Mouse (Mus musculus) left cerebral cortex, adult 18-20 months (tissue): ENCODE measurements around the gene Gli3. TPM values are rescaled to one million over a fixed set of nuclear protein-coding genes. Genes with fewer than 3 reads are reported as not detected.

ENCODE experiments used
- DNase-seq, 2 experiments: peaks; one replicate each; pipeline ENCODE4 v3.0.0; 2021 to 2022; ENCODE audit warnings: low spot score in 2 of 2, mixed read lengths in 1 of 2
- total RNA-seq, 2 experiments: library from RNA; stranded (reverse); gene quantifications; 2 replicates each; pipeline ENCODE4 v1.2.3; 2021

Gene Gli3
- total RNA-seq, 2 experiments from 2014 or later = 8.6 to 8.8 TPM

GRCm38 (mm10) chr13:15713486-15713885 lies 250.5 kb downstream of the Gli3 start:
- DNase-seq = no peak

- DNase-seq = no peak
Observed at GRCm38 (mm10) chr13:15714331-15714725, 251.3 kb downstream of the Gli3 start.

DNA sequence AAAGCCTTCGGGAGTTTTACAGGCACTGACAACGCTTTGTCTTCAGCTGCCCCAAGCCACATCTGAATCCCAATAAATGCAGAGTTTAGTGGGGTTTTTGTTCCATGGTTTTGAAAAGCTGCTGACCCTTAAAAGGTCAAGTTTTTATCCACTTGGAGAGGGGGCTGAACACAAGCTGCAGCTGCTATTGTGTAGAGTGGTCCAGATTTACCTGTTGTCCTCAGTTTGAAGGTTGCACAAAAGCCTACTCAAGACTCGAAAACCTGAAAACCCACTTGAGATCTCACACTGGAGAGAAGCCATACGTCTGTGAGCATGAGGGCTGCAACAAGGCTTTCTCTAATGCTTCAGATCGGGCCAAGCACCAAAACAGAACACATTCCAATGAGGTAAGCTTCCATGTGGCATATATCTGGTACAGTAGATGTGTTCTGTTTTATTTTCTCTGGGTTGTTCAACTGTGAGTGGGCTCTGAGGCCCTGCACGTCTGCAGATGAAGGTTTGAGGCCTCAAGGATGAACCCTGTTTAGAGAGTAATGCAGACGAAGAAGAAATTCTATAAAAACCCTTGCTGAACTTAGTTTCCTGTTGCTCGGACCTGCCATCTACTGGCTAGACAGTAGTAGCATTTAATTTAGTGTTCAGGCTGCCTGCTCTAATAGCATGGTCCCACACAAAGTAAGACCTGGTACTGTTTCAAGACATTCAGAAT lies 251.8 kb downstream of the Gli3 start:
- peak; percentile 53 to 60 for DNase-seq

DNA sequence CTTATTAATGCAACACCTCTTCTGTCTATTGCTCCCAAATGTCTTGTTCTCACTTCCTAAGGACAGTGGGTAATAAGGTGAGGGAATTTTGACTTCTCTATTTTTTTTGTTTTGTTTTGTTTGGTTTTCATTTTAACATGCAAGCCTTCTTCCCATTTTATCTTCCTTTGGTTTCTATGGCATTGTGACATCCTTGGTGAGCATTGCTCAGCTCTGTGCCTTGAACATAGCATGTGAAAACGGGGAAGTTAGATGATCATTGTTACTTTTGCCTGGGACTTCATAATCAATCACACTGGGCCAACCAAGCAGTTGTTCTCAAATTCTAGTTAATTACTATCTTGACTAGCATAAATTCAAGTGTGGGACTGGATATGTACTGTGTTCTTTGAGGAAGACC lies 258.4 kb downstream of the Gli3 start:
- DNase-seq = no peak

- no peak for DNase-seq
Observed at GRCm38 (mm10) chr13:15722766-15723379, 259.8 kb downstream of the Gli3 start.

DNA sequence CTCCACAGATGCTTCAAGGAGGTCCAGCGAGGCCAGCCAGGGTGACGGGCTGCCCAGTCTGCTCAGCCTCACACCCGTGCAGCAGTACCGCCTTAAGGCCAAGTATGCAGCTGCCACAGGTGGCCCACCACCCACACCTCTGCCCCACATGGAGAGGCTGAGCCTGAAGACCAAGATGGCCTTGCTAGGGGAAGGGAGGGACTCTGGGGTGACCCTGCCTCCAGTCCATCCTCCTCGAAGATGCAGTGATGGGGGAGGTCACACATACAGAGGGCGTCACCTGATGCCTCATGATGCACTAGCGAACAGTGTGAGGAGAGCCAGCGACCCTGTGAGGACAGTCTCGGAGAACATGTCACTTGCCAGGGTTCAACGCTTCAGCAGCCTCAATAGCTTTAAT lies 261.7 kb downstream of the Gli3 start:
- DNase-seq = no peak

DNA sequence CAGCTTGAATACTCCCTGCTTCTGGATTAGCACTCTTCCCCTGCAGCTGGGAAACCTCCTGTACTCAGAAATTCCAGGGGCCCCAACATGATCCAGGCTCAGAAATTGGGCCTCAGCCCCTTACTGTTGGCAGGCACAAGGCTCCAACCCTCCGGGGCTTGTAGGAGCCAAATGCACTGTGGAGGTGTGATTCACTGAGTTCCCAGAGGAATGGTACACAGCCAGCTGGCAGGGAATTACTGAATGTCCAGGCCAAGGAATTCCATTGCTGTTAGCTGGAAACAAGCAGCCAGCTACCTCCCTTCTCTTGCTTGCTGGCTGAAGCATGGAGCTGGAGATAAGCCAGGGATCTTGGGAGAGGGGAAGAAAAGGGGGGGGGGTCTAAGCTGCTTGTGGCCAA lies 278.7 kb downstream of the Gli3 start:
- DNase-seq = peak; percentile 49 to 50

DNA sequence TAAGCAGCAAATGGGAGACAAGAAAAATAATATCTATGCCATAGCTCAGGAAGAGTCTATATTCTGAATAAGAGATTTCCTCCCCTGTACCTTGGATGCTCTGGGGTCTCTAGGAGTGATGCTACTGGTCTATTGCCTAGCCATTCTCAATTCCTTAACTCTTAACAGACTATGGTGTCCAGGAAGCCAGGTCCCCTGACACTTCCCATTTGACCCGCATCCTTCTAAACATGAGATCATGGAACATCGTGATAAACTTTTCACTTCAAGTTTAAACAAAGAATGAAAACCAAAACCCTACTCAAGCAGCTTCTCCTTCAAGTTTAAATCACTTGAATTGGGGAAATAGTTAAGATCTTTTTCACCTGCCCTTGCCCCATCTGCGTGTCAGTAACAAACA lies 279.3 kb downstream of the Gli3 start:
- DNase-seq = no peak

DNA sequence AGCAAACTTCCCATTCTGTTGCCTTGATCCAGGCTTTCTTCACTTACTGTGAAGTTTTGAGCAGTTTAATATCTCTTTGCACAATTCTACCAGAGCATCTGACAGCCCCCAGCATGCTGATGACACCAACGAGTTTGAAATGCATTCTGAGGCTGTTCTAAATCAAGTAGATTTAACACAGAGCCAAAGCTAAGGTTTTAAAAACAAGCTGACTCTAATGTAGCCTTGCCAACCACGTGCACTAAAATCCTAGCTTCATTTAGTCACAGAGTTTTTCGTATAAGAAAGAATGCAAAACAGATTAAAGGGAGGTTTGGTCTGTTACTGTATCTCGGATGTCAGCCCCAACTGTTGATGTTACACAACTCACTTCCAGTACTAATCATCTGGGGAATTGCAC lies 279.7 kb downstream of the Gli3 start:
- DNase-seq = no peak

GRCm38 (mm10) chr13:15758835-15759632 lies 296.0 kb downstream of the Gli3 start:
- DNase-seq = peak; percentile 85 to 92

GRCm38 (mm10) chr13:15759633-15760441 lies 296.8 kb downstream of the Gli3 start:
- DNase-seq = no peak

- DNase-seq = no peak
Observed at GRCm38 (mm10) chr13:15762291-15762690, 299.3 kb downstream of the Gli3 start.

DNA sequence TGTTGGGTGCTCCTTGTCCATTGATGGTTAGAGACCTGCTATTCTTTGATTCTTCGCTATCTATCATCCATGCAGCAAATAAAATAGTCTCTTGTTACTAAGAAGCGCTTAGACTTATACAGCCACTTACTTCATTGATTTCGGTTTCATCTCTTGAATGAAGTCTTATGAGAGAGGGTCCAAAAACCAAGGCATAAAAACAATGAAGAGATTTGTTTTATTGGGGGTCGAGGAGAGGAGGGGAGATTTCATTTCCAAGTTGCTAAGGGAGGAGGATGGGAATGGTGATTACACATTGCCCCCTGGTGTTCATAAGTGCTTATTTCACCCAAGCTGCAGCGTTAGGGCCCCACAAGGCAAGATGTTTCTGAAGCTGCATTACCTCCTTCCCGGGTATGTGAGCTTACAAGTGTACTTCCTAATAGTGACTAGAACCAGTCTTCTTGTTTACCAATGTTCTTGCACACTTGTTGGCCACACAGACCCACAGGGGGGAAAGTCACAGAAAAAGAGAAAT lies 299.9 kb downstream of the Gli3 start:
- peak; percentile 44 for DNase-seq

DNA sequence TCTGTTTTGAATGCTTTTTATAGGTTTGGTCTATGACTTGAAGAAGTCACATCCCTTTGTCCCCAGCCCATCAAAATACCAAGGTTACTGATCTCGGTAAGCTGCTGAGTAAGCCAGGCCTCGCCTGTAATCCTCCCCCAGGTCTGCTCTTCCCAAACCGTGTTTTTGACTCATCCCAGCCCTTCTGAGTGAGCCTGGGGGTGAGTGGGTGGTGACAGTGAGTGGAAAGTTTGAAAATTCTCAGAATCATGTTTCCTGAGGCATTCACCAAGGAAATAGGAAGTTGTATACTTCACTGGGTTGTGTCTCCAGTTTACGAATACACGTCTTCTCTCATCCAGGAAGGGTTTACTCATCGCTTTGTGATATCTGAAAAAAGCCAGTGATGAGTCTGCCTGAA lies 314.6 kb downstream of the Gli3 start:
- DNase-seq = peak; percentile 49 to 74
